Mouse (Mus musculus) liver, embryonic 14.5 days (tissue): ENCODE data around the gene Gzmn. TPM values are rescaled to one million over a fixed set of nuclear protein-coding genes. Genes with fewer than 3 reads are reported as not detected.
"Not testable (repeated sequence)": the region's sequence is repeated elsewhere in the genome, so short reads cannot be mapped to it uniquely, and the experiment has no call there.

Experiments
- ATAC-seq: fragments of 200-750 bp; cut with Nextera tagmentation; 2 replicates; pipeline ENCODE4 v1.8.0; 2017; ENCODE audit warnings: moderate number of reproducible peaks, mild to moderate bottlenecking, moderate library complexity; ENCODE audit not compliant: insufficient read depth
- DNase-seq, 3 experiments: peaks; one replicate each; pipeline ENCODE4 v3.0.0-alpha.2; 2012 to 2013; ENCODE audit warnings: low read depth in 3 of 3, low spot score in 3 of 3
- H3K27ac ChIP-seq: fragments of 300-500 bp; sonication (generic); 2 replicates; pipeline ENCODE4 v1.5.1; 2014; ENCODE audit warnings: moderate library complexity, mild to moderate bottlenecking, control low read depth, inconsistent platforms
- H3K27me3 ChIP-seq: fragments of 300-500 bp; sonication (generic); 2 replicates; pipeline ENCODE4 v1.6.1; 2014; ENCODE audit warnings: mild to moderate bottlenecking, low read length, moderate library complexity; ENCODE audit not compliant: control insufficient read depth, insufficient read depth
- H3K36me3 ChIP-seq: fragments of 300-500 bp; sonication (generic); replicated peaks from 2 replicates; pipeline ENCODE4 v1.6.1; 2014; ENCODE audit warnings: low read depth; ENCODE audit not compliant: control insufficient read depth, insufficient read depth
- H3K4me1 ChIP-seq, 2 experiments: fragments of 200-500 bp in 1 of 2; fragments of 300-500 bp in 1 of 2; sonication (generic) in 1 of 2; replicated peaks; 2 replicates each; pipeline ENCODE4 v1.6.1; 2012 to 2014; ENCODE audit warnings: antibody characterized with exemption in 1 of 2, inconsistent platforms in 1 of 2, low read length in 1 of 2; ENCODE audit not compliant: control insufficient read depth in 2 of 2, insufficient read depth in 2 of 2
- H3K4me2 ChIP-seq: fragments of 300-500 bp; sonication (generic); 2 replicates; pipeline ENCODE4 v1.6.1; 2014; ENCODE audit warnings: low read depth, mild to moderate bottlenecking, control low read depth, moderate library complexity
- H3K4me3 ChIP-seq, 2 experiments: fragments of 200-500 bp in 1 of 2; fragments of 300-500 bp in 1 of 2; sonication (generic) in 1 of 2; 2 replicates each; pipeline ENCODE4 v1.5.1; 2012 to 2014; ENCODE audit warnings: low read depth in 2 of 2, low read length in 2 of 2, mild to moderate bottlenecking in 2 of 2, control low read depth in 1 of 2, inconsistent platforms in 1 of 2, moderate library complexity in 1 of 2; ENCODE audit not compliant: insufficient read depth in 1 of 2
- H3K9ac ChIP-seq: fragments of 300-500 bp; sonication (generic); replicated peaks from 2 replicates; pipeline ENCODE4 v1.6.1; 2014; ENCODE audit warnings: mild to moderate bottlenecking, control low read depth, moderate library complexity
- H3K9me3 ChIP-seq: fragments of 300-500 bp; sonication (generic); 2 replicates; pipeline ENCODE4 v1.6.1; 2016; ENCODE audit warnings: low read length, mixed read lengths; ENCODE audit not compliant: control insufficient read depth
- CTCF ChIP-seq: IDR thresholded peaks from 2 replicates; pipeline ENCODE4 v1.5.1; 2016; ENCODE audit warnings: antibody characterized with exemption, low read depth, control low read depth
- EP300 ChIP-seq: IDR thresholded peaks from 2 replicates; pipeline ENCODE4 v1.6.1; 2016; ENCODE audit warnings: antibody characterized with exemption, low read depth
- WGBS: fragments of 180-500 bp; shearing (Covaris S2); extraction: QIAGEN DNeasy Blood & Tissue Kit; methylation state at CpG from one replicate; pipeline ENCODE4 v1.1.7; 2014; ENCODE audit not compliant: insufficient replicate concordance; 5-methylcytosine and 5-hydroxymethylcytosine counted together
- polyA plus RNA-seq, 2 experiments: library from polyadenylated mRNA; depleted of rRNA in 1 of 2; stranded (reverse) in 1 of 2; unstranded in 1 of 2; fragments of >200 nt; fragmentation: Nextera tagmentation in 1 of 2; extraction: Ambion mirVana in 1 of 2; gene quantifications; 2 replicates each; pipeline versions ENCODE4 v1.2.1 to v1.2.3; 2012 to 2014

Gene Gzmn
- polyA plus RNA-seq (2012; rRNA removed) (not detected in 2 replicates), polyA plus RNA-seq (2014; fragmentation: Nextera tagmentation; extraction: Ambion mirVana) (not detected in 2 replicates)

DNA sequence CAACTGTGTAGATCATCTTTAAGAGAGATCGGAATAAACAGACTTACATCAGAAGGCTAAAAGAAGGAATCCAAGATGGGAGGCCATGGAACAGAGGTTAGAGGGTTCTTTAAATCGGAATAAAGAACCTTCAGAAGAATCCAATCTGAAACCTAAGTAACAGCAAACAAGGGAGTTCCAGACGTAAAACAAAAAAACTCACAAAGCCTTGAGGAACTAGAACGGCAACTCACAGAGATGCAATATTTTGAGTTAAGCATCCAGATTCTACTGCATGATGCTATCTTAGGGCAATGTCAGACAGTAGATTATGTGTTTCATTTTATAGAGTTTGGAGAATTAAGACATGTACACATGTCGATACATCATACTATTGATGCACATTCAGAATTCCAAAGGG is at the start of gene Gzmn:
Gene Gzmn, minus strand, starts transcription at position 101 of the 400 bp plus-strand sequence.
- WGBS, result 66% methylated on average over 5 of the region's 5 CpGs
- no peak within 1 kb of the TSS for H3K4me2 ChIP-seq
- H3K4me1 ChIP-seq, result no peaks in the 10 kb centered on the region
- DNase-seq (no peak), ATAC-seq (no peak)
- no peak within 1 kb of the TSS for H3K27ac ChIP-seq
- H3K4me3 ChIP-seq, result no peak within 1 kb of the TSS
- H3K27me3 ChIP-seq, result no peaks in the 10 kb centered on the region
- no peaks in the 10 kb centered on the region for H3K9me3 ChIP-seq
- no peaks in the 10 kb centered on the region for H3K36me3 ChIP-seq
- no peak for TF ChIP-seq CTCF
- TF ChIP-seq EP300, result no peak
- H3K9ac ChIP-seq, result no peak within 1 kb of the TSS

DNA sequence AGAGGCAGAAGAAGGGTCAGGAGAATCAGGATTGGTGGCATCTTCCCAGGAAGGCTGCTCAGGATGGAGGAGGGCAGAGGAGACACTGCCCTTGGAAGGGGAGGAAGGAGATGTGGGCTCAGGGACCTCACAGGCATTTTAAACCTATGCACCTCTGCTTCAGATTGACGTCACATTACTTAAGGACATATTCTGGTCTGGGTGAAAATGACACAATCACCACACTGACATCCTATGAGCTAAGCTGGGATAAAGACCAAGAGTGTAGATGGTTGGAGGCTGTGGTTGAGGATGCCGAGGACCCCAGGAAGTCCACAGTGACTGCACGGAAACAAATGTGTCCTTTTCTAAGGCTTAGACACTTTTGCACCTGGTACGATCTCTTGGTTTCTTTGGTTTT is 36.9 kb upstream of the Gzmn start, which contains the start of gene Gzmf:
Gene Gzmf, minus strand, starts transcription at position 101 of the 400 bp plus-strand sequence.
- TF ChIP-seq CTCF (no peak), EP300 (no peak)
- Histone ChIP-seq H3K9me3 (no peaks in the 10 kb centered on the region), H3K4me1 (no peaks in the 10 kb centered on the region), H3K27ac (no peak within 1 kb of the TSS), H3K36me3 (no peaks in the 10 kb centered on the region), H3K9ac (no peak within 1 kb of the TSS), H3K4me3 (no peak within 1 kb of the TSS), H3K27me3 (no peaks in the 10 kb centered on the region), H3K4me2 (no peak within 1 kb of the TSS)
- ATAC-seq (no peak), DNase-seq (no peak)
- 60% methylated on average over 4 of the region's 4 CpGs for WGBS

DNA sequence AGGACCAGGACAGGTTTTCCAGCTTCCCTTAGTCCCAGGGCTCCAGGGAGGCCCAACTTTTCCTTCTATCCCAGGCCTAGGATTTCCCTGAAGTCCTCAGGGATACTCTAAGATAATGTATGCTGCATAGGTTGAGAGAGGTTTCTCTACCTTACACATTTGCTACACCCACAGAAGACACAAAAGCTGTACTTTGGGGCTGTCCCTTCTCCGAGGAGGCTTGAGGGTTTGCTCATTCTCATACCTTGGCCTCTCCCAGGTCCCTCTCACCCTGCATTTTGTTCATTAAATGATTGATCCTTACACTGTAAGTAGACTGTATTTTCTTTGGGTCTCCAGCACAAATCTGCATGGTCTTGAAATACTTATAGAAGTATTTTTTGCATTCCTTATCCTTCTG is 31.2 kb upstream of the Gzmn start:
- Histone ChIP-seq H3K4me1 (no peaks in the 10 kb centered on the region), H3K27me3 (no peaks in the 10 kb centered on the region), H3K27ac (no peak overlapping the region), H3K4me3 (no peak overlapping the region), H3K9me3 (no peaks in the 10 kb centered on the region), H3K9ac (no peak overlapping the region), H3K4me2 (no peak overlapping the region), H3K36me3 (no peaks in the 10 kb centered on the region)
- DNase-seq (no peak), ATAC-seq (no peak)
- TF ChIP-seq EP300 (no peak), CTCF (no peak)
- 53% methylated on average over 1 of the region's 1 CpGs for WGBS

DNA sequence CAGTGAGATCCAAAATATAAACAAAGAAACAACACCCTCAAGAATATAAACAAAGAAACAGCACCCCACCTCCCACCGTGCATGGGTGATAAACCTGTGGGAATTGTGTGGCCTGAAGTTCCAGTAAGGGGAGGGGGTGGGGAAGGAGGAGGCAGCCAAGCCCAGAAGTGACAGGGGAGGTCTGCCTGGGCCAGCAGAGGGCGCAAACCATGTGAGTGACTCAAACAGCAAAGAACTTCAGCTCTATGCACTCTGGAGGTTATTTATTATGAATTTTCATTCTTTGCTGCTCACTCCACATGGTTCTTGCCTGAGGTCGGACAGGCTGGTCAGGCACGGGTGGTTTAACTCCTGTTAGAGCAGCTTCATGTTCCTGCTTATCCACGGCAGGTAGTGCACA is 30.6 kb upstream of the Gzmn start:
- not testable (repeated sequence) for DNase-seq
- WGBS, result 19% methylated on average over 5 of the region's 5 CpGs
- TF ChIP-seq CTCF, result peak; percentile 63

DNA sequence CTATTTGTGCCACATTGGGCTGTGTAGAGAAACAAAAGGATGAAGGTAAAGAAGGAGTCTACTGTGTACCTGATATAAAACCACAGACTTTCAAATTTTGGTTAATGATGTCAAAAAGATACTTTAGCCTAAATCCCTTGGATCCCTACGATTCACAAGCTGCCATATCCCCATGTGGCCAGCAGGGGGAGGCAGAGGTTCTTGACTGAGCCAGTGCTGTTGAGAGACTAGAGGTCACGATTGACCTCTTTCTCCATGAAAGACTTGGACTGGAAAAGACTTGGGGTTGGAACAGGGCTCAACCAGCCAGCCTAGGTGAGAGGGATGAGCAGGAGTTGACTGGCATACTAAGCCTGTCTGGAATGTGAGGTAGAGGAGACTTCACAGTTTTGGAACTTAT is 29.6 kb upstream of the Gzmn start:
- Histone ChIP-seq H3K4me2 (no peak overlapping the region), H3K27me3 (no peaks in the 10 kb centered on the region), H3K36me3 (no peaks in the 10 kb centered on the region), H3K4me3 (no peak overlapping the region), H3K9ac (no peak overlapping the region), H3K4me1 (no peaks in the 10 kb centered on the region), H3K27ac (no peak overlapping the region), H3K9me3 (no peaks in the 10 kb centered on the region)
- TF ChIP-seq EP300 (no peak), CTCF (peak; percentile 93)
- ATAC-seq (no peak), DNase-seq (peak; percentile 6 to 10 (median 10))
- 8% methylated on average over 2 of the region's 2 CpGs for WGBS

More for the DNA sequence above, 30.6 kb upstream of the Gzmn start:
- H3K9me3 ChIP-seq, ATAC-seq, H3K4me2 ChIP-seq, H3K4me3 ChIP-seq, H3K27ac ChIP-seq, H3K36me3 ChIP-seq, H3K4me1 ChIP-seq, H3K27me3 ChIP-seq, H3K9ac ChIP-seq: not testable (repeated sequence)
